Comparison of ENCODE assay signal across 8 mouse cellular contexts in the genomic region with DNA sequence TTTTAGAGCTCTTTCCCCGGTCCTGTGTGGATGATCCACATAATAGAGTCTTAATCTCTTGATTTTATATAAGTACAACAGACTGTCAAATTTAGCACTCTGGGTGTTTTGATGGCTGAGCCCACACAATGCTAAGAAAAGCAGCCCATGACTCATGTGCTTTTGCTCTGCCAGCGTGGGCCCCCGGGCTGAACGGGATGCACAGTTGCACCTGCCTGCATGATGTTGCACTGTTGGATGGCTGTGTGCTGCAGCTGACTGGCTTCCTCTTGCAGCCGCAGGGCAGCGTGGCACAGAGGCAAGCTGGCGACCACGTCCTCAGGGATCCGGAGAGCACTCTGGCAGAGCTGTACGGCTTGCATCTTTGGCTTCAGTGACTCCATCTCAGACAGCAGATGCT.
DNase-seq lines count a peak whose midpoint lies in the region; ATAC-seq and TF ChIP-seq lines count a peak whose summit lies in the region.
"Had no signal": no experiment of that assay in that cellular context is flagged by ENCODE, and none has a peak within 500 bp of the region (broad histone marks: within the 10 kb centered on the region; RNA-seq: fewer than 3 reads in every experiment).

No protein-coding gene starts in this region.

- H3K27me3 ChIP-seq in G1E (ENCODE audit: insufficient read depth, low read length), result no peaks in the 10 kb centered on the region
- H3K27me3 ChIP-seq in neural tube, embryonic 15.5 days (replicated peaks), result no peaks in the 10 kb centered on the region
- H3K27me3 ChIP-seq: limb, embryonic 13.5 days had no signal

- H3K9ac ChIP-seq in neural tube, embryonic 15.5 days (replicated peaks), result no peak overlapping the region
- H3K9ac ChIP-seq: limb, embryonic 13.5 days had no signal

- 43% methylated on average over 10 of the region's 10 CpGs for WGBS in neural tube, embryonic 15.5 days

- H3K4me3 ChIP-seq in G1E (ENCODE audit: low read depth, low read length), result peak overlapping the region; percentile 52; the same call in 1 of the 2 replicates
- H3K4me3 ChIP-seq in neural tube, embryonic 15.5 days (replicated peaks), result no peak overlapping the region
- H3K4me3 ChIP-seq: limb, embryonic 13.5 days had no signal

- intact Hi-C loops in heart, postnatal 25 days (cut with DNase I), result no loop called here

- no peak for TF ChIP-seq CTCF in G1E (IDR thresholded peaks at IDR 0.05; ENCODE audit: low read depth, low read length)

- no peak for DNase-seq in G1E (ENCODE audit: low spot score)
- peak; percentile 66 to 79 for DNase-seq in cerebellum, postnatal 10 days
- DNase-seq in layer of hippocampus, adult 9-10 months (ENCODE audit: low spot score), result peak; percentile 69
- DNase-seq in heart, adult 8-10 months (ENCODE audit: low spot score), result no peak
- DNase-seq in adrenal gland, postnatal 25 days, result no peak
- no peak for DNase-seq in heart, postnatal 25 days (ENCODE audit: low spot score)

- no peaks in the 10 kb centered on the region for H3K36me3 ChIP-seq in G1E (replicated peaks)
- H3K36me3 ChIP-seq in neural tube, embryonic 15.5 days, result 0 out of 2 replicates have a peak, but pooled peaks cover 2% of the 10 kb centered on the region

- H3K4me1 ChIP-seq in G1E (ENCODE audit: insufficient read depth, low read depth, low read length), result peaks cover 53% of the 10 kb centered on the region
- H3K4me1 ChIP-seq in neural tube, embryonic 15.5 days, result no peaks in the 10 kb centered on the region

- no peaks in the 10 kb centered on the region for H3K9me3 ChIP-seq in G1E (replicated peaks)
- no peaks in the 10 kb centered on the region for H3K9me3 ChIP-seq in neural tube, embryonic 15.5 days (replicated peaks)
- H3K9me3 ChIP-seq: limb, embryonic 13.5 days had no signal

- H3K4me2 ChIP-seq in neural tube, embryonic 15.5 days, result no peak overlapping the region
- H3K4me2 ChIP-seq: limb, embryonic 13.5 days had no signal

- no peak overlapping the region; the same call in 1 of the 2 replicates for H3K27ac ChIP-seq in neural tube, embryonic 15.5 days (replicated peaks)
- H3K27ac ChIP-seq: limb, embryonic 13.5 days had no signal

- ATAC-seq in G1E (ENCODE audit: extremely low read depth, insufficient number of reproducible peaks, low FRiP score, poor library complexity, severe bottlenecking), result no peak
- ATAC-seq in neural tube, embryonic 15.5 days (ENCODE audit: low FRiP score), result peak; percentile 85

Comparison
In these comparisons a context has a peak if more than half of its experiments do, and no peak if none do; other contexts are left out.
1. DNase-seq: peak in cerebellum, postnatal 10 days (2 of 2) and layer of hippocampus, adult 9-10 months (single experiment); none in G1E (single experiment), heart, adult 8-10 months (single experiment), adrenal gland, postnatal 25 days (single experiment) and heart, postnatal 25 days (single experiment).